Mouse (Mus musculus): ENCODE results near the gene Dmd.

GRCm38 (mm10) chrX:84165872-84166271, 1217.2 kb downstream of the Dmd start:
- TF ChIP-seq GATA1 (IDR thresholded peaks at IDR 0.05; ENCODE audit: borderline replicate concordance, low read length) (no peak), FLI1 (IDR thresholded peaks at IDR 0.05; ENCODE audit: low read length) (no peak)
